Mouse (Mus musculus) midbrain, embryonic 14.5 days (tissue): Measurements from ENCODE around the gene Spindoc. TPM values are rescaled to one million over a fixed set of nuclear protein-coding genes. Genes with fewer than 3 reads are reported as not detected.

ENCODE experiments used
- ATAC-seq: fragments of 200-750 bp; cut with Nextera tagmentation; 2 replicates; pipeline ENCODE4 v1.8.0; 2017; ENCODE audit warnings: moderate number of reproducible peaks, moderate library complexity; ENCODE audit not compliant: low FRiP score, low TSS enrichment
- DNase-seq: peaks from one replicate; pipeline ENCODE4 v3.0.0-alpha.2; 2015
- H3K27ac ChIP-seq: fragments of 300-500 bp; sonication (generic); replicated peaks from 2 replicates; pipeline ENCODE4 v1.5.1; 2014; ENCODE audit warnings: mild to moderate bottlenecking, low read depth, low read length, moderate library complexity
- H3K27me3 ChIP-seq: fragments of 300-500 bp; sonication (generic); 2 replicates; pipeline ENCODE4 v1.6.1; 2014; ENCODE audit warnings: low read length, control low read depth, mixed read lengths; ENCODE audit not compliant: control insufficient read depth, insufficient read depth
- H3K36me3 ChIP-seq: fragments of 300-500 bp; sonication (generic); 2 replicates; pipeline ENCODE4 v1.6.1; 2014; ENCODE audit warnings: low read length, control low read depth; ENCODE audit not compliant: control insufficient read depth, insufficient read depth
- H3K4me1 ChIP-seq: fragments of 300-500 bp; sonication (generic); 2 replicates; pipeline ENCODE4 v1.6.1; 2014; ENCODE audit warnings: mild to moderate bottlenecking, antibody characterized with exemption, low read length, control low read depth; ENCODE audit not compliant: control insufficient read depth, insufficient read depth
- H3K4me2 ChIP-seq: fragments of 300-500 bp; sonication (generic); 2 replicates; pipeline ENCODE4 v1.6.1; 2014; ENCODE audit warnings: mild to moderate bottlenecking, low read length, moderate library complexity
- H3K4me3 ChIP-seq: fragments of 300-500 bp; sonication (generic); replicated peaks from 2 replicates; pipeline ENCODE4 v1.5.1; 2014; ENCODE audit warnings: low read depth, low read length
- H3K9ac ChIP-seq: fragments of 300-500 bp; sonication (generic); replicated peaks from 2 replicates; pipeline ENCODE4 v1.6.1; 2014; ENCODE audit warnings: mild to moderate bottlenecking, low read length, moderate library complexity
- H3K9me3 ChIP-seq: fragments of 300-500 bp; sonication (generic); 2 replicates; pipeline ENCODE4 v1.6.1; 2016; ENCODE audit warnings: low read length, control low read depth, mixed read lengths; ENCODE audit not compliant: control insufficient read depth
- WGBS: fragments of 180-500 bp; shearing (Covaris S2); extraction: QIAGEN DNeasy Blood & Tissue Kit; methylation state at CpG from one replicate; pipeline ENCODE4 v1.1.7; 2014; 5-methylcytosine and 5-hydroxymethylcytosine counted together
- microRNA-seq: library from miRNA; unstranded; fragments of <30 nt; microRNA quantifications from one replicate; pipeline ENCODE4, GENCODE M21; 2016
- polyA plus RNA-seq: library from polyadenylated mRNA; unstranded; fragments of >200 nt; fragmentation: Nextera tagmentation; extraction: Ambion mirVana; gene quantifications from 2 replicates; pipeline ENCODE4 v1.2.1, GENCODE M21; 2014

Spindoc gene
- polyA plus RNA-seq, 1 experiment from 2014 or later = 26.9 TPM

GRCm38 (mm10) chr19:7309738-7310330, 73.0 kb downstream of the Spindoc start:
- no peaks in the 10 kb centered on the region for H3K9me3 ChIP-seq
- ATAC-seq (no peak), DNase-seq (no peak)
- H3K4me1 ChIP-seq = peaks cover 24% of the 10 kb centered on the region
- H3K9ac ChIP-seq = no peak overlapping the region
- no peak overlapping the region for H3K4me3 ChIP-seq
- no peak overlapping the region for H3K27ac ChIP-seq
- no peak overlapping the region for H3K4me2 ChIP-seq
- no peaks in the 10 kb centered on the region for H3K27me3 ChIP-seq
- no peaks in the 10 kb centered on the region for H3K36me3 ChIP-seq
- 70% methylated on average over 2 of the region's 2 CpGs for WGBS

GRCm38 (mm10) chr19:7307995-7308770, 74.6 kb downstream of the Spindoc start:
- 57% methylated on average over 8 of the region's 8 CpGs for WGBS
- H3K36me3 ChIP-seq = no peaks in the 10 kb centered on the region
- no peak overlapping the region for H3K4me2 ChIP-seq
- H3K9ac ChIP-seq = 0 out of 2 replicates have a peak overlapping the region, but pooled peaks have one; percentile 7
- H3K27ac ChIP-seq = peak overlapping the region; percentile 55
- H3K4me1 ChIP-seq = peaks cover 24% of the 10 kb centered on the region
- H3K4me3 ChIP-seq = no peak overlapping the region
- H3K9me3 ChIP-seq = no peaks in the 10 kb centered on the region
- H3K27me3 ChIP-seq = no peaks in the 10 kb centered on the region
- DNase-seq = peak; percentile 44
- no peak for ATAC-seq

GRCm38 (mm10) chr19:7306968-7307367, 75.8 kb downstream of the Spindoc start:
- ATAC-seq (no peak), DNase-seq (no peak)
- H3K36me3 ChIP-seq = no peaks in the 10 kb centered on the region
- H3K9me3 ChIP-seq = no peaks in the 10 kb centered on the region
- no peaks in the 10 kb centered on the region for H3K27me3 ChIP-seq
- no peak overlapping the region for H3K4me3 ChIP-seq
- H3K9ac ChIP-seq = no peak overlapping the region
- no peak overlapping the region for H3K4me2 ChIP-seq
- WGBS = 66% methylated on average over 3 of the region's 3 CpGs
- peaks cover 24% of the 10 kb centered on the region for H3K4me1 ChIP-seq
- no peak overlapping the region for H3K27ac ChIP-seq

GRCm38 (mm10) chr19:7305380-7306310, 77.1 kb downstream of the Spindoc start:
- DNase-seq = no peak
- ATAC-seq = no peak
- no peak overlapping the region for H3K9ac ChIP-seq
- H3K36me3 ChIP-seq = no peaks in the 10 kb centered on the region
- WGBS = 87% methylated on average over 10 of the region's 11 CpGs
- H3K27ac ChIP-seq = no peak overlapping the region
- no peaks in the 10 kb centered on the region for H3K27me3 ChIP-seq
- no peak overlapping the region for H3K4me3 ChIP-seq
- no peak overlapping the region for H3K4me2 ChIP-seq
- no peaks in the 10 kb centered on the region for H3K9me3 ChIP-seq
- peaks cover 14% of the 10 kb centered on the region for H3K4me1 ChIP-seq

GRCm38 (mm10) chr19:7304801-7305200, 78.0 kb downstream of the Spindoc start:
- H3K9me3 ChIP-seq = no peaks in the 10 kb centered on the region
- no peak for DNase-seq
- H3K4me3 ChIP-seq = no peak overlapping the region
- H3K27ac ChIP-seq = no peak overlapping the region
- 84% methylated on average over 2 of the region's 2 CpGs for WGBS
- H3K4me1 ChIP-seq = peaks cover 13% of the 10 kb centered on the region; the same call in 1 of the 2 replicates
- H3K4me2 ChIP-seq = no peak overlapping the region
- no peak for ATAC-seq
- no peaks in the 10 kb centered on the region for H3K27me3 ChIP-seq
- no peak overlapping the region for H3K9ac ChIP-seq
- no peaks in the 10 kb centered on the region for H3K36me3 ChIP-seq

Small RNA genes within 50 kb of the gene (microRNA-seq; reads per million reads assigned to microRNA genes)
- gene Mir6991 = 3.5 reads per million, percentile 23 among the genes with 10 or more reads in this experiment

Other genes with a start within 250 kb of the Spindoc start
- gene Otub1, start 176.7 kb downstream of the Spindoc start, polyA plus RNA-seq = 244 and 263 TPM in 2 replicates
- 921 and 1,195 TPM in 2 replicates for gene Cox8a, start 165.4 kb downstream of the Spindoc start, polyA plus RNA-seq
- 68.6 and 77.8 TPM in 2 replicates for gene Naa40, start 141.8 kb downstream of the Spindoc start, polyA plus RNA-seq
- gene Rcor2, start 115.7 kb downstream of the Spindoc start, polyA plus RNA-seq = 23.1 and 26.6 TPM in 2 replicates
- gene Mark2, start 41.1 kb downstream of the Spindoc start, polyA plus RNA-seq = 48.4 and 55.0 TPM in 2 replicates
- 18.5 and 19.5 TPM in 2 replicates for gene 2700081O15Rik, start 34.6 kb upstream of the Spindoc start, polyA plus RNA-seq
- 586 and 610 TPM in 2 replicates for gene Rtn3, start 100.3 kb upstream of the Spindoc start, polyA plus RNA-seq
- gene Atl3, start 111.0 kb upstream of the Spindoc start, polyA plus RNA-seq = 5.9 and 6.8 TPM in 2 replicates
- gene Pla2g16, start 174.5 kb upstream of the Spindoc start, polyA plus RNA-seq = 1.2 and 2.5 TPM in 2 replicates
- 0.11 and 0.29 TPM in 2 replicates for gene Lgals12, start 224.2 kb upstream of the Spindoc start, polyA plus RNA-seq
- gene Hrasls5, start 229.5 kb upstream of the Spindoc start, polyA plus RNA-seq = not detected in 2 replicates